Mouse (Mus musculus): ENCODE results near the gene Npcd.

GRCm38 (mm10) chr15:79745312-79745711 lies 88.7 kb downstream of the Npcd start:
- TF ChIP-seq CTCF (IDR thresholded peaks at IDR 0.05; ENCODE audit: extremely low read depth, insufficient read length, insufficient replicate concordance, low read depth, low read length) (no peak), POLR2A (IDR thresholded peaks at IDR 0.05; ENCODE audit: low read depth, low read length) (no peak)
